Comparison of ENCODE assay signal across 1 mouse cellular context in genomic region chr1:173317925-173318477, GRCm38 (mm10).
TF ChIP-seq lines count a peak whose summit lies in the region.

No protein-coding gene starts in this region.

TF ChIP-seq in MEL, 35 proteins besides CTCF, POLR2A, EP300 and RAD21:
- peak; percentile 55; the same call in 1 of the 2 replicates for TF ChIP-seq MAFK (IDR thresholded peaks at IDR 0.05; ENCODE audit: borderline replicate concordance, low read depth, low read length)
- TF ChIP-seq MYC (IDR thresholded peaks at IDR 0.05; ENCODE audit: low read depth, low read length), result no peak
- TF ChIP-seq NRF1 (IDR thresholded peaks at IDR 0.05; ENCODE audit: insufficient read depth, low read depth, low read length, poor library complexity, severe bottlenecking), result no peak
- TF ChIP-seq SIN3A (IDR thresholded peaks at IDR 0.05; ENCODE audit: low read length), result peak; percentile 80
- TF ChIP-seq HCFC1 (IDR thresholded peaks at IDR 0.05; ENCODE audit: low read depth, low read length), result 0 out of 2 replicates have a peak, but pooled peaks have one; percentile 13
- TF ChIP-seq SMC3 (IDR thresholded peaks at IDR 0.05; ENCODE audit: low read depth, low read length), result no peak
- TF ChIP-seq RCOR1 (IDR thresholded peaks at IDR 0.05; ENCODE audit: low read depth, low read length), result peak; percentile 74
- peak; percentile 96 for TF ChIP-seq ETS1 (IDR thresholded peaks at IDR 0.05; ENCODE audit: low read depth, low read length)
- peak; percentile 30; the same call in 1 of the 2 replicates for TF ChIP-seq MXI1 (IDR thresholded peaks at IDR 0.05; ENCODE audit: low read depth, low read length)
- TF ChIP-seq USF2 (IDR thresholded peaks at IDR 0.05; ENCODE audit: borderline replicate concordance in 1 of 2, insufficient read depth in 1 of 2, low read depth in 1 of 2, low read length in 2 of 2), result no peak
- TF ChIP-seq UBTF (IDR thresholded peaks at IDR 0.05; ENCODE audit: borderline replicate concordance, insufficient read depth, low read depth, low read length), result no peak
- TF ChIP-seq ZMIZ1 (IDR thresholded peaks at IDR 0.05; ENCODE audit: low read depth, low read length), result 0 out of 2 replicates have a peak, but pooled peaks have one; percentile 8
- TF ChIP-seq POLR2AphosphoS5 (IDR thresholded peaks at IDR 0.05; ENCODE audit: borderline replicate concordance, low read depth, low read length), result no peak
- TF ChIP-seq ZC3H11A (IDR thresholded peaks at IDR 0.05; ENCODE audit: low read depth, low read length), result no peak
- no peak for TF ChIP-seq ZKSCAN1 (IDR thresholded peaks at IDR 0.05; ENCODE audit: low read depth, low read length)
- 0 out of 2 replicates have a peak, but pooled peaks have one; percentile 34 for TF ChIP-seq MAZ (IDR thresholded peaks at IDR 0.05; ENCODE audit: low read depth, low read length)
- TF ChIP-seq NELFE (IDR thresholded peaks at IDR 0.05; ENCODE audit: low read depth, low read length), result no peak
- peak; percentile 58 for TF ChIP-seq USF1 (IDR thresholded peaks at IDR 0.05; ENCODE audit: low read depth, low read length)
- TF ChIP-seq E2F4 (IDR thresholded peaks at IDR 0.05; ENCODE audit: borderline replicate concordance, low read depth, low read length), result no peak
- no peak for TF ChIP-seq JUND (IDR thresholded peaks at IDR 0.05; ENCODE audit: low read depth, low read length)
- TF ChIP-seq BHLHE40 (IDR thresholded peaks at IDR 0.05; ENCODE audit: borderline replicate concordance, low read depth, low read length), result peak; percentile 44; the same call in 1 of the 2 replicates
- TF ChIP-seq ZNF384 (IDR thresholded peaks at IDR 0.05; ENCODE audit: low read depth, low read length), result peak; percentile 21; the same call in 1 of the 2 replicates
- TF ChIP-seq KAT2A (conservative IDR thresholded peaks at IDR 0.05; ENCODE audit: low read depth, low read length), result no peak
- 0 out of 2 replicates have a peak, but pooled peaks have one; percentile 26 for TF ChIP-seq ELF1 (IDR thresholded peaks at IDR 0.05; ENCODE audit: low read depth, low read length)
- peak; percentile 55; the same call in 1 of the 2 replicates for TF ChIP-seq MEF2A (IDR thresholded peaks at IDR 0.05; ENCODE audit: extremely low read depth, insufficient replicate concordance, low read depth, low read length, poor library complexity, severe bottlenecking)
- TF ChIP-seq TBP (IDR thresholded peaks at IDR 0.05; ENCODE audit: low read depth, low read length), result no peak
- peak; percentile 31; the same call in 1 of the 2 replicates for TF ChIP-seq POLR2AphosphoS2 (IDR thresholded peaks at IDR 0.05; ENCODE audit: low read length)
- no peak for TF ChIP-seq CHD2 (IDR thresholded peaks at IDR 0.05; ENCODE audit: low read length)
- TF ChIP-seq TCF12 (IDR thresholded peaks at IDR 0.05; ENCODE audit: low read depth, low read length), result peak; percentile 94
- no peak for TF ChIP-seq CHD1 (IDR thresholded peaks at IDR 0.05; ENCODE audit: low read depth, low read length)
- peak; percentile 97 for TF ChIP-seq GATA1 (IDR thresholded peaks at IDR 0.05; ENCODE audit: low read depth, low read length)
- TF ChIP-seq GABPA (IDR thresholded peaks at IDR 0.05; ENCODE audit: low read depth, low read length), result peak; percentile 60
- TF ChIP-seq MAX (IDR thresholded peaks at IDR 0.05; ENCODE audit: low read length), result no peak
- TF ChIP-seq MYB (IDR thresholded peaks at IDR 0.05; ENCODE audit: low read depth, low read length), result no peak
- no peak for TF ChIP-seq TAL1 (IDR thresholded peaks at IDR 0.05; ENCODE audit: low read length)
